Comparison of ENCODE assay signal across 9 mouse cellular contexts in genomic region chr5:118891131-118891530, GRCm38 (mm10).
DNase-seq lines count a peak whose midpoint lies in the region; ATAC-seq and TF ChIP-seq lines count a peak whose summit lies in the region.
"Had no signal": no experiment of that assay in that cellular context is flagged by ENCODE, and none has a peak within 500 bp of the region (broad histone marks: within the 10 kb centered on the region; RNA-seq: fewer than 3 reads in every experiment).

No protein-coding gene starts in this region.

- H3K4me3 ChIP-seq in hindbrain, embryonic 15.5 days = no peak overlapping the region
- no peak overlapping the region for H3K4me3 ChIP-seq in hindbrain, embryonic 10.5 days
- H3K4me3 ChIP-seq in layer of hippocampus, adult 2 months = no peak overlapping the region
- H3K4me3 ChIP-seq: limb, embryonic 12.5 days had no signal

- H3K9ac ChIP-seq in hindbrain, embryonic 15.5 days = no peak overlapping the region
- H3K9ac ChIP-seq: limb, embryonic 12.5 days had no signal

- peak; percentile 86 for ATAC-seq in hindbrain, embryonic 15.5 days (ENCODE audit: low FRiP score, low read depth)
- ATAC-seq in megakaryocyte, adult 5-6 weeks (ENCODE audit: poor library complexity, severe bottlenecking) = no peak

- DNase-seq in hindbrain, embryonic 10.5 days (ENCODE audit: low spot score) = no peak
- peak; percentile 45 to 75 for DNase-seq in cerebellum, postnatal 14 days
- DNase-seq in layer of hippocampus, adult 2 months (ENCODE audit: low spot score in 2 of 2) = peak; percentile 5 to 25
- DNase-seq in retina, postnatal 7 days (ENCODE audit: low read depth, low spot score) = peak; percentile 70
- DNase-seq in heart, postnatal 4 days = no peak
- no peak for DNase-seq in yolk sac, embryonic 10.5 days (ENCODE audit: low spot score)

- no peaks in the 10 kb centered on the region for H3K27me3 ChIP-seq in hindbrain, embryonic 15.5 days
- H3K27me3 ChIP-seq in hindbrain, embryonic 10.5 days (ENCODE audit: insufficient read depth, poor library complexity, severe bottlenecking) = no peaks in the 10 kb centered on the region; the same call in 1 of the 2 replicates

- H3K36me3 ChIP-seq in hindbrain, embryonic 15.5 days = no peaks in the 10 kb centered on the region
- H3K36me3 ChIP-seq in hindbrain, embryonic 10.5 days = no peaks in the 10 kb centered on the region
- H3K36me3 ChIP-seq: limb, embryonic 12.5 days had no signal

- H3K4me2 ChIP-seq in hindbrain, embryonic 15.5 days = no peak overlapping the region
- H3K4me2 ChIP-seq: limb, embryonic 12.5 days had no signal

- no peaks in the 10 kb centered on the region for H3K9me3 ChIP-seq in hindbrain, embryonic 15.5 days
- H3K9me3 ChIP-seq in hindbrain, embryonic 10.5 days = no peaks in the 10 kb centered on the region
- H3K9me3 ChIP-seq: limb, embryonic 12.5 days had no signal

- H3K27ac ChIP-seq in hindbrain, embryonic 15.5 days (replicated peaks) = no peak overlapping the region
- H3K27ac ChIP-seq in hindbrain, embryonic 10.5 days = no peak overlapping the region
- H3K27ac ChIP-seq in layer of hippocampus, adult 2 months = no peak overlapping the region
- H3K27ac ChIP-seq: limb, embryonic 12.5 days had no signal

- no peak for TF ChIP-seq CTCF in layer of hippocampus, adult 2 months (conservative IDR thresholded peaks at IDR 0.05)

- 0 out of 2 replicates have a peak, but pooled peaks cover 3% of the 10 kb centered on the region for H3K4me1 ChIP-seq in hindbrain, embryonic 15.5 days (replicated peaks)
- no peaks in the 10 kb centered on the region for H3K4me1 ChIP-seq in hindbrain, embryonic 10.5 days (replicated peaks)

- 63% methylated on average over 6 of the region's 6 CpGs for WGBS in hindbrain, embryonic 15.5 days
- 70% methylated on average over 6 of the region's 6 CpGs for WGBS in hindbrain, embryonic 10.5 days

Comparison
In these comparisons a context has a peak if more than half of its experiments do, and no peak if none do; other contexts are left out.
1. DNase-seq: peak in cerebellum, postnatal 14 days (2 of 2), layer of hippocampus, adult 2 months (2 of 2) and retina, postnatal 7 days (single experiment); none in hindbrain, embryonic 10.5 days (single experiment), heart, postnatal 4 days (single experiment) and yolk sac, embryonic 10.5 days (single experiment).